Mouse (Mus musculus) neutrophil, adult 59 days (primary cell): ENCODE data around the gene Crhr2. TPM values are rescaled to one million over a fixed set of nuclear protein-coding genes. Genes with fewer than 3 reads are reported as not detected.

ENCODE experiments used
- total RNA-seq, 2 experiments: library from RNA; stranded (reverse); gene quantifications; 1 replicate in 1 of 2; 2 replicates in 1 of 2; pipeline ENCODE4 v1.2.4; 2023

The Crhr2 gene
- not detected for total RNA-seq

DNA sequence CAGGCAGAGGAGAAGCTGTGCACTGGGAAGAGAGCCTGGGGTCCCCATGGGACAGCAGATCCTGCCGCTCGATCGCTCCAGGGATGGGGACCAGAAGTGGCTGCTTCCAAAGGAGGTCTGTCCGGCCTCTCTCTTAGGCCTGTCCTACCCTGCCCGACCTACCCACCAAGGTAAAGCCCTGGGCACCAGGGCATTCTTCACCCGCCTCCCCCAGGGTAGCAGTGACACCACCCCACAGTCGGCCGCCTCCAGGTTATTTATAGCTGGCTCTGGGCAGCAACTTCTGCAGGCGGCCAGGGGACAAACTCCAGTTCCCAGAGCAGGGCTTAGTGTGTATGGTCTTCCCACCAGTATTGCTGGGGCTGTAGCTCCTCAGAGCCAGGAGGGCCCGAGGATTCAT, at the start of gene Crhr2:
TSS of gene Crhr2 (minus strand) at position 223 of the 400 bp plus-strand sequence.

DNA sequence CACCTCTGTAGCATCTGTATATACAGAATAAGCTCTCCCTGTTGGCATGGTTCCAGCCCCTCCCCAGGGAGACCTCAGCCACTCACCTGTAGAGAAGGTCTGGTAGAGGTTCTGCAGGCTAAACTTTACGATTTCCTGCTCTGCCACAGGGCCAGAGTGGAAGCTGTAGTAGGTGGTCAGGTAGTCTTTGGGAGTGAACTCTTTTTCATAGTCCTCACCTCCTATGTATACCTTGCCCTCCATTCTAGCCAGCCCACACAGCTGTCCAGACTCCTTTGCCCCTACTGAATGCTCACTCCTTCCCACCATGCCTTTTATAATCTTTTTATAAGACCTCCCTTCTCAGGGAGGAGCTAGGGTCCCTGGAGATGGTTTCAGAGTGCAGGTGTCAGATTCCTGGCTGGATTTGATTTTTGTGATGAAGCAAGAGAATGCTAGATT, 41.9 kb upstream of the Crhr2 start, which contains the start of gene Inmt:
TSS of gene Inmt (minus strand) at position 303 of the 441 bp plus-strand sequence.

Other genes starting within 250 kb of the Crhr2 start
- 10 to 100 TPM; 33.2 to 39.1 TPM for gene Nod1, start 160.4 kb downstream of the Crhr2 start, total RNA-seq
- 1 to 10 TPM; 2.6 to 3.8 TPM for gene Ggct, start 140.1 kb downstream of the Crhr2 start, total RNA-seq
- 10 to 100 TPM; 45.2 to 49.3 TPM for gene Gars, start 95.0 kb downstream of the Crhr2 start, total RNA-seq
- gene Inmt, start 42.0 kb upstream of the Crhr2 start, total RNA-seq: not detected
- 1 to 10 TPM in 1 of 2 experiments, under 1 TPM in 1; 0.42 to 1.2 TPM for gene Mindy4, start 70.4 kb upstream of the Crhr2 start, total RNA-seq
- gene Aqp1, start 203.4 kb upstream of the Crhr2 start, total RNA-seq: 10 to 100 TPM; 19.5 to 76.9 TPM
- not detected for gene Ghrhr, start 243.3 kb upstream of the Crhr2 start, total RNA-seq